Mouse (Mus musculus): ENCODE results near the gene Agl.
"Not testable (repeated sequence)": the region's sequence is repeated elsewhere in the genome, so short reads cannot be mapped to it uniquely, and the experiment has no call there.

The Agl gene

GRCm38 (mm10) chr3:116748391-116749170 lies 59.4 kb downstream of the Agl start:
- DNase-seq (ENCODE audit: low read depth in 2 of 2, low spot score in 2 of 2) = no peak

- not testable (repeated sequence) for DNase-seq (ENCODE audit: low read depth in 2 of 2, low spot score in 2 of 2)
These were observed 60.3 kb downstream of the Agl start for GRCm38 (mm10) chr3:116747648-116748047.

DNA sequence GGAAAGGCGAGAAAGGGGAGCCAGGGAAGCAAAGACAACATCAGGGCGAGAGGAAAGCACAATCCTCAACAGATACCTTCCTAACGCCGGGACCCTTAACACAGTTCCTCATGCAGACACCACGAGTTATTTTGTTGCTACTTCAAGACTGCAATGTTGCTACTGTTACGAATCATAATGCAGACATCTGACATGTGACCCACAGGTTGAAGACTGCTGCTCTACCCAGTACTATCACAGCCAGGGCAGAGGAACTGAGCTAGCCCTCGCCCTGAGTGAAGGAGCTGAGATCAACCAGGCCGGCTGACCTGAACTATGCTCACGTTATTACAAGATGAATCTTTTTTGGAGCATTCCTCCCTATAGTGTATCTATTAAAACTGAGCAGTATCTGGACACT lies 67.0 kb downstream of the Agl start:
- no peak for DNase-seq (ENCODE audit: low read depth in 2 of 2, low spot score in 2 of 2)

- DNase-seq (ENCODE audit: low read depth in 2 of 2, low spot score in 2 of 2) = no peak
These were observed 67.9 kb downstream of the Agl start for GRCm38 (mm10) chr3:116740106-116740505.

DNA sequence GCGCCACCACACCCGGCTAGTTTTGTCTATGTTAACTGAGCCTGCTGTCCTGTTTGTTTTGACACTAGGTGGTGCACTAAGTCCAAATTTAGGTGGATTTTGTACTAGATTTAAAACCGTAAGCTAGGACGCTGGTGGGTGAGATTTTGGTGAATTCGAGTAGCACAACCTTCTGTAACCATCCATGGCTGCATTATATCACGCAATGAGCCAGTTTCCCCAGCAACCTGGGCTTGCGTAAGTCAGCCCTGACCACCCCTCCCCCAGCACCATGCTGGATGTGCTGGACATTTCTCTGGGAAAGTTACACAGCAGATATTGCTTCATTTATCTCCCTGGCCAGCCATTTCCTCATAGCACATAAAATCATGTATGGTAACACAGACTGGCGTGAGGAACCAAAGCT lies 70.6 kb downstream of the Agl start:
- DNase-seq (ENCODE audit: low read depth in 2 of 2, low spot score in 2 of 2) = no peak

DNA sequence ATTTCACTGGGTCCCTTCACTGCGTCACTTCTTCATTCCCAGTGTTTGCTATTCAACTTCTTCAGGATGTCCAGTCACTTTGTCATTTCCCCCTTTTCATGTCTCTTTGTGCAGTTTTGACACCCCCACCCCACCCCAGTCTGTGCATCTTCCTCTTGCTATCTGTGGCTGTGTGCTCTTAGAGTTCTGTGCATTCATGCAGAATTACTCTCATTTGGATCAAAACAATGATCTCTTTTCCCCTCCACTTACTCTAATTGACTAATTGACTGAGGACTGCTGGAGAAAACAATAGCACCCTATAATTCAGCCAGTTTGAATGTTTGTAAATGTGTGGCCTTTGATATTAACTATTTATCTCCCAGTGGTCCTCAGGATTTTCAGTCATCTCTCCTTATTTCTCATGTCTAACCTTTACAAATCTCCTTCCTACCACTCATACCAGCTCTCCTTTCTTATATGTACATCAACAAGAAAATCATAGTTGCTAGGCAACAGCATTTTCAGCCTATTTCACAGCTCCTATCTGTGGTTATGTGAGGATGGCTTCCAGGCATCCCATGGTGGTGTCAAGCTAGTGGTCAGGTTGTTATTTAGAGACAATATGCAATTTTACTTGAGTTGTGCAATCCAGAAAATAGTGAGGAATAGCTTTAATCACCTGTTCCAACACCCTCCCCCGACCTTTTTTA lies 78.3 kb downstream of the Agl start:
- DNase-seq (ENCODE audit: low read depth in 2 of 2, low spot score in 2 of 2) = no peak

DNA sequence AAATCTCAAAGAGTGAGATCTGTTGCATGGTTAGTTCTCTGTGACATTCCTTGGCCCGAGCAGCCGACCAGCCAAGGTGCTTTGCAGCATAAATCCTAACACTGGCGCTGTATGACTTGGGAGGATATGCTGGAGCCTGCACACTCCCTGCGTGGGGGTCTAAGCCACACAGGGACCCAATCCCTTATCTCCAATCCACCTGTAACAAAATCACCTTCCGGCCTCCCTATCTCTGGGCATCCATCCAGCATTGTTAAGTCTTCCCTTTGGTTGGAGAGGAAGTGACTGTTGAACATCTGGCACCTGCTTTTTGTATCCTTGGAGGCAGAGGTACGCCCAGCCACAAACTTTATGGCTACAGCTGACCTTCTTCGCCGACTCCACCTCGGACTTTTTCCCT lies 81.2 kb downstream of the Agl start:
- no peak for DNase-seq (ENCODE audit: low read depth in 2 of 2, low spot score in 2 of 2)

DNA sequence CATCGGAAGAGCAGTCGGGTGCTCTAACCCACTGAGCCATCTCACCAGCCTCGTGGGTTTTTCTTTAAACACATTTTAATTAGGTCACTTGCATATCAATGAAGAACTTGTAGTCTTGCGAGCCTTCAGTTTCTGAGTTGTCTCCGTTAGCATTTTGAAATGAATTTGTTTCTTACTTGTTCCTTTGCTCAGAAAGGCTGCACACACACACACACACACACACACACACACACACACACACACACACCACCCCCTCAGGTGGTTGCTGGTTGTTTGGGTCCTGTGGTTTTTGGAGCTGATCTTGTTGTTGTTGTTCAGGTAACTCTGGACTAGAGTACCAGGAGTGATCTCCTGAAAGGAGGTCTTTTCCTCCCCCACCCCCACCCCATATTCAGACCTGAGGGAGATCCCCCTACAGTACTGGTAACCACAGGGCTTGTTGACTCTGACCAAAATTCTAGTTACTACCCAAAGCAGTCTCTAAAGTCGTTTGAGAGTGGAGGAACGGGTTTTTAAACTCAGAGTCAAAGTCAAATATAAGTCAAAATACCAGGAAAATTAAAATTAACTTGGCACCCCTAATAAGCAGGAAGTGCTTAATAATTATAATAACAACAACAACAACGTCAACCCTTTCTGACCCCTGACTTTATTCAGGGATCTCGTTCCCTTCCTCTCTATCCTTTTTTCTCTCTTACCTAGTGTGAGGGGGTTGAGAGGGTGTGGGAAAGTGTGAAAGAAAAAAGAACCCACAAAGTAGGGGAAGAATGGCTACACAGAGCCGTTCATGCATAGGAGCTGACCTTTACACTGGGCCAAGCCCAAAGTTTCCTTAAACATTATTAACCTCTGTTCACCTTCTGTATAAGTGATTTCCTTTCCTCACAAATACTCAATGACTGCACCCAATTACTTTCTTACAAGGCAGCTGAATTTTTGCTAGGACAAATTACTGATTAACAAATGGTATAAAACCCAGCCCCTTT lies 84.2 kb downstream of the Agl start:
- DNase-seq (ENCODE audit: low read depth in 2 of 2, low spot score in 2 of 2) = no peak

DNA sequence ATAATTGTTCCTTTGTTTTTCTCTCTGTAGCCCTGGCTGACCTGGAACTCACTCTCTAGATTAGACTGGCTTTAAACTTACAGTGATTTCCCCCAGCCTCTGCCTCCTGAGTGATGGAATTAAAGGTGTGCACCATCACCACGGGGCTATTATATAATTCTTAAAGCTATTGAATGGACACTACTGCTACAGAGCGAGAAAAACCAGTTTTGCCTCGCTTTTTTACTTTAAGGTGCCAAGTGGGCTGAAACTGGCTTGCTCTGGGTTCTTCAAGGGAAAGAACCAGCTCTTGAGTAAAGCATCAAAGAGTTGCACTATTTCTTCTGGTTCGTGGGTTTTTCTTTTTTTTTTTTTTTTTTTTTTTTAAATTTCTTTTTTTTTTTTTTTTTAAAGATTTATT lies 85.0 kb downstream of the Agl start:
- no peak for DNase-seq (ENCODE audit: low read depth in 2 of 2, low spot score in 2 of 2)

- DNase-seq (ENCODE audit: low read depth in 2 of 2, low spot score in 2 of 2) = no peak
These were observed 89.0 kb downstream of the Agl start for GRCm38 (mm10) chr3:116718951-116719350.

DNA sequence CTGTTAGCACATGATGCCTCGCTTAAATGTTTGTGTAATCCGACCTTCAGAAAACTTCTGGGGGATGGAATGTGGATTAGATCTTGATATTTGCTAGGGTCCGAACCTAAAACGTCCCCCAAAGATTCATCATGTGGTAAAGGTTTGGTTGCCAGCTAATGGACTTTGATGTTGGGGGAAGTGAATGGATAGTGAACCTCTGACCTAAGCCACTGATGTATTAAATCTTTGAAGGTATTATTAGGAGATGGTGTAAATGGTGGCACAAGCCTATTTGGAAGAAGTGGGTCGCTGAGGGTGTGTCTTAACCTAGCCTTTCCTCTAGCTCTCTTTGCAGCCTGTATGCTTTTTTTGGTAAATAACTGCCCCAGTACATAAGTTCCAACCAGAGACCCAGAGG lies 94.9 kb downstream of the Agl start:
- no peak for DNase-seq (ENCODE audit: low read depth in 2 of 2, low spot score in 2 of 2)

DNA sequence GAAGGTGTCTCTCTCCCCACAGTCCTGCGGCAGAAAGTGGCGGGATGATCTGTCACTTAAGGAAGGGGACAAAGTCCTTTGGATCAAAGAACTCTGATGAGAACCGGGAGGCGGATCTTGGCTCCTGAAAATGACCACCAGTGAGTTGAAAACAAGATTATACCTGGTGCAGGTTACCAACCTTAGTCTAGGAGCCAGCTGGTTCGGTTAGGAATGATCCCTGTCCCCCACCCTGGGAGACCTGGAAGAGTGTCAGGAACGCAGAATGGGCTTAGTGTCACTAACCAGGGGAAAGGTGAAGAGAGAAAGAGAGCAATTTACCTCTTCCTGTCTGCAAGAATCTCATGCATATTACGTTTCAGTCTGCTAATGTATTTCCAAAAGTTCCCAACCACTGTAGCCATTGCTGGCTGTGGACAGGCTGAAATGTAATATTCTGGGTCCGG lies 95.5 kb downstream of the Agl start, which contains the start of gene Slc35a3:
Slc35a3 (minus strand) TSS at position 396 of the 446 bp plus-strand sequence.
- no peak for DNase-seq (ENCODE audit: low read depth in 2 of 2, low spot score in 2 of 2)

DNA sequence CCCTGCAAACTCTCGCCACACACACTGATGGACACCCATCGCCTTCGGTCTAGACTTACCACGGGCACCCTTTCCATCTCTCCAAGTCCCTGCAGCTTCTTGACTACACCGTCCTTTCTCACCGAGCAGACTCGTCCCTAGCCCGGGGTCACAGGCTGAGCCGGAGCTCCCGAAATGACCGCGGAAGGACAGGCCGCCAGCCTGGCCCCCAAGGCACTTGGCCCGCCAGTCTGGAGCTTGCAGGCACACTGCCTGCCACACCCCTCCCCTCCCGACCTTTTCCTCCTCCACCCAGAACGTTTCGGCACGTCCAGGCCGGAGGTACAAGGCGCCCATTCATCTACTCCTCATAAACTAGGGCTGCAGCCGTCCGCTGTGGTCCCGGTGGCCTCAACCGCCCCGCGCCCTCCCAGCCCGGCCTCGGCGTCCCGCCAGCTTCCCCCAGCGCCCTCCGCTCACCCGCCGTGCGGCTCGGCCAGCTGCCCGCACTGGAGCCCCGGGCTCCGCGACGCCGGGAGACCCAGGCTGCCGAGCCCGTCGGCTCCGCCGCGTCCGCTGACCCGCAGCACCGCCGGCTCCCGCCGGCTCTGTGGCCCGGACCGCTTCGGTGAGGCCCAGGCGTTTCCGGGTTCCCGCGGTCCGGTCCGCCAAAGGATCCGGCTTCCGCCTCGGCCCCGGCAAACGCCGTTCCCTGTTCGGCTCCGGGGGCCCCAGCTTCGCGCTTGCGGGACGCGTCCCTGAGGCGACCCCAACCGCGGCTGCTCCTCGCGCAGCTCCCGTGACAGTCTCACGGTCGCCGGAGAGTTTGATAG lies 96.1 kb downstream of the Agl start:
- DNase-seq (ENCODE audit: low read depth in 2 of 2, low spot score in 2 of 2) = peak; percentile 50 to 53

- no peak for DNase-seq (ENCODE audit: low read depth in 2 of 2, low spot score in 2 of 2)
These were observed 97.0 kb downstream of the Agl start for GRCm38 (mm10) chr3:116710941-116711340.

GRCm38 (mm10) chr3:116705637-116706204 lies 102.2 kb downstream of the Agl start:
- no peak for DNase-seq (ENCODE audit: low read depth in 2 of 2, low spot score in 2 of 2)

DNA sequence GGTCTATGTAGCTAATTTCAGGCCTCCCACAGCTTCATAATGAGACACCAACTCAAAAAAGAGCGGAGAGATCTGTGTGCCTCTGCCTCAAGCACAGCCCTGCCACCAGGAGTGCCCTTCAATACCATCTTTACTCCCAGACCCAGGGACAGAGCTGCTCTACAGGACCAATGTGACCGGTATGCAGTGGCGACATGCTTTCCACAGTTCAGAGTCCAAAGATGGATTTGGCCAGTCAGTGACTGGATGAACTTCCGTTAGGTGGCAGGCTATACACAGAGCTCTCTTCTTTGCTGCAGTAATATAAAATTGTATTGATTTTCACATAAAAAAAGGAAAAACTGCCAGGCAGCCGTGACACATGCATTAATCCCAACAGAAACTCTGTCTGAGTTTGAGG lies 104.1 kb downstream of the Agl start:
- no peak for DNase-seq (ENCODE audit: low read depth in 2 of 2, low spot score in 2 of 2)

DNA sequence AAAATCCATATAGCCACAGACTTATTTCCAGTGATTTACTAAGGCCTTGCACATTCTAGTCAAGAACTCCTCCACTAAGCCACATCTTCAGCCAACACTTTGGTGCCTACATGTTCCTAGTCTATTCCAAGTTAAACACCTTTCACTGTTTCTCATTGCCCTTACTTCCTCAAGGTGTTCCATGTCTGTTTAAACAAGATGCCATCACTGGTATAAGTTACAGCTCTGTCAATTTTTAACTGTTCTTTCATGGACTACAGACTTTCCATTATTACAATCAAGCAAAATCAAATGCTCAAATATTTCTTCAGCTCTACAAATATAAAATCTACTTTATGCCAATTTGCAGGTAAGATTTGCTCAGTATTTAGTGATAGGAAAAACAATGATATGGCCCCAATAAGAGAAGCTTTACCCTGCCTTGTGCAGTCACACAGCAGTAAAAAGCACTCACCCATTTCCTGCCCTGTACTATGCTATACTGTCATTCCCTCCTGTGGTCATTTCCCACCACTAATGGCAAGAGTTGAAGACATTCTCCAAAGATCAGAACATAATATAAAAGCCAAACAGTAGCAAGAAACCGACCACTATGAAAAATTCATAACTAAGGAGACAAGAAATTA lies 105.2 kb downstream of the Agl start:
- DNase-seq (ENCODE audit: low read depth in 2 of 2, low spot score in 2 of 2) = no peak

- DNase-seq (ENCODE audit: low read depth in 2 of 2, low spot score in 2 of 2) = no peak
These were observed 106.4 kb downstream of the Agl start for GRCm38 (mm10) chr3:116701601-116702000.

GRCm38 (mm10) chr3:116698786-116699185 lies 109.2 kb downstream of the Agl start:
- no peak for DNase-seq (ENCODE audit: low read depth in 2 of 2, low spot score in 2 of 2)

DNA sequence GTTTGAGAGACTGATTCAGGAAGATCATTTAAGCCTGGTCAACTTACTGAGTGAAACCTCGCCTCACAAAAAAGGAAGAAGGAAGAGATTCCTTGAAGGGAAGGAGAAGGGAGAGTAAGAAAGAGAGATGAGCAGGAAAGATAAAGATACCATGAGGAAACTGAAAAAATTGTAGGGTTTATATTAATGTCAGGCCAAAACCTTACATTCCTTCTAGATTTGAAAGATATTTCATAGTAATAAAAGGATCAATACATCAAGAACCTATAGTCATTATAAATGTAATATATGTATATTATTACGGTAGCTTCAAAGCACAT lies 112.3 kb downstream of the Agl start:
- DNase-seq (ENCODE audit: low read depth in 2 of 2, low spot score in 2 of 2) = no peak

All from CD8-positive naive resting alpha-beta T cell, adult 2 months (primary cell).